Mouse (Mus musculus) regulatory T cell (primary cell): ENCODE results near the gene Ryr2.
"Not testable (repeated sequence)": the region's sequence is repeated elsewhere in the genome, so short reads cannot be mapped to it uniquely, and the experiment has no call there.

ENCODE experiments used
- in situ Hi-C: fragments of 300-600 bp; cut with MboI, MseI; formaldehyde crosslinking; loops from one replicate; pipeline ENCODE4 v1.15.1; 2025; ENCODE audit warnings: high pct_unique_total_duplicates

Gene Ryr2

GRCm38 (mm10) chr13:11549644-11550043 lies 557.1 kb downstream of the Ryr2 start:
- in situ Hi-C loops = no loop called here

GRCm38 (mm10) chr13:11549136-11549535 lies 557.6 kb downstream of the Ryr2 start:
- in situ Hi-C loops = not testable (repeated sequence)

GRCm38 (mm10) chr13:11545841-11546240 lies 560.9 kb downstream of the Ryr2 start:
- in situ Hi-C loops = no loop called here

GRCm38 (mm10) chr13:11542546-11542945 lies 564.2 kb downstream of the Ryr2 start:
- in situ Hi-C loops = no loop called here

GRCm38 (mm10) chr13:11536851-11537250 lies 569.9 kb downstream of the Ryr2 start:
- in situ Hi-C loops = no loop called here

- in situ Hi-C loops = no loop called here
Observed at GRCm38 (mm10) chr13:11535874-11536273, 570.9 kb downstream of the Ryr2 start.

GRCm38 (mm10) chr13:11533265-11533664 lies 573.5 kb downstream of the Ryr2 start:
- in situ Hi-C loops = no loop called here

- in situ Hi-C loops = no loop called here
Observed at GRCm38 (mm10) chr13:11532014-11532890, 574.5 kb downstream of the Ryr2 start.

- in situ Hi-C loops = no loop called here
Observed at GRCm38 (mm10) chr13:11523612-11524011, 583.1 kb downstream of the Ryr2 start.

- in situ Hi-C loops = no loop called here
Observed at GRCm38 (mm10) chr13:11520765-11521164, 586.0 kb downstream of the Ryr2 start.

- in situ Hi-C loops = no loop called here
Observed at GRCm38 (mm10) chr13:11511540-11512177, 595.1 kb downstream of the Ryr2 start.
